Mouse (Mus musculus): ENCODE measurements around the gene Cntn1.
"Not testable (repeated sequence)": the region's sequence is repeated elsewhere in the genome, so short reads cannot be mapped to it uniquely, and the experiment has no call there.

The Cntn1 gene

GRCm38 (mm10) chr15:92271801-92272365 is 220.9 kb downstream of the Cntn1 start:
- DNase-seq (ENCODE audit: low spot score), result no peak

GRCm38 (mm10) chr15:92276826-92277225 is 225.9 kb downstream of the Cntn1 start:
- peak; percentile 63 for DNase-seq (ENCODE audit: low spot score)

- DNase-seq (ENCODE audit: low spot score), result no peak
Observed at GRCm38 (mm10) chr15:92277984-92278383, 227.0 kb downstream of the Cntn1 start.

- no peak for DNase-seq (ENCODE audit: low spot score)
Observed at GRCm38 (mm10) chr15:92280966-92281365, 230.0 kb downstream of the Cntn1 start.

GRCm38 (mm10) chr15:92287616-92288015 is 236.7 kb downstream of the Cntn1 start:
- DNase-seq (ENCODE audit: low spot score), result no peak

GRCm38 (mm10) chr15:92296479-92296878 is 245.5 kb downstream of the Cntn1 start:
- DNase-seq (ENCODE audit: low spot score), result no peak

- no peak for DNase-seq (ENCODE audit: low spot score)
Observed at GRCm38 (mm10) chr15:92302796-92303195, 251.8 kb downstream of the Cntn1 start.

GRCm38 (mm10) chr15:92304221-92304620 is 253.3 kb downstream of the Cntn1 start:
- DNase-seq (ENCODE audit: low spot score), result no peak

- DNase-seq (ENCODE audit: low spot score), result no peak
Observed at GRCm38 (mm10) chr15:92321959-92322358, 271.0 kb downstream of the Cntn1 start.

GRCm38 (mm10) chr15:92327111-92327510 is 276.1 kb downstream of the Cntn1 start:
- DNase-seq (ENCODE audit: low spot score), result no peak

GRCm38 (mm10) chr15:92340253-92340652 is 289.3 kb downstream of the Cntn1 start:
- no peak for DNase-seq (ENCODE audit: low spot score)

GRCm38 (mm10) chr15:92341424-92341823 is 290.5 kb downstream of the Cntn1 start:
- no peak for DNase-seq (ENCODE audit: low spot score)

- no peak for DNase-seq (ENCODE audit: low spot score)
Observed at GRCm38 (mm10) chr15:92344136-92344869, 293.3 kb downstream of the Cntn1 start.

GRCm38 (mm10) chr15:92347426-92347825 is 296.5 kb downstream of the Cntn1 start:
- no peak for DNase-seq (ENCODE audit: low spot score)

GRCm38 (mm10) chr15:92347902-92348301 is 296.9 kb downstream of the Cntn1 start:
- DNase-seq (ENCODE audit: low spot score), result peak; percentile 80

- DNase-seq (ENCODE audit: low spot score), result not testable (repeated sequence)
Observed at GRCm38 (mm10) chr15:92348453-92348852, 297.5 kb downstream of the Cntn1 start.

GRCm38 (mm10) chr15:92364153-92364552 is 313.2 kb downstream of the Cntn1 start:
- no peak for DNase-seq (ENCODE audit: low spot score)

- DNase-seq (ENCODE audit: low spot score), result no peak
Observed at GRCm38 (mm10) chr15:92364592-92364991, 313.6 kb downstream of the Cntn1 start.
